Mouse (Mus musculus) megakaryocyte, embryonic 14.5 days (primary cell): ENCODE data around the gene Fnbp1.

ENCODE experiments used
- FLI1 ChIP-seq: IDR thresholded peaks from 2 replicates; pipeline ENCODE4 v1.6.1; 2012; ENCODE audit warnings: low read length, inconsistent platforms, mixed read lengths
- GATA1 ChIP-seq: IDR thresholded peaks from 3 replicates; pipeline ENCODE4 v1.6.1; 2012; ENCODE audit warnings: mixed read lengths, low read length, inconsistent platforms, borderline replicate concordance

DNA sequence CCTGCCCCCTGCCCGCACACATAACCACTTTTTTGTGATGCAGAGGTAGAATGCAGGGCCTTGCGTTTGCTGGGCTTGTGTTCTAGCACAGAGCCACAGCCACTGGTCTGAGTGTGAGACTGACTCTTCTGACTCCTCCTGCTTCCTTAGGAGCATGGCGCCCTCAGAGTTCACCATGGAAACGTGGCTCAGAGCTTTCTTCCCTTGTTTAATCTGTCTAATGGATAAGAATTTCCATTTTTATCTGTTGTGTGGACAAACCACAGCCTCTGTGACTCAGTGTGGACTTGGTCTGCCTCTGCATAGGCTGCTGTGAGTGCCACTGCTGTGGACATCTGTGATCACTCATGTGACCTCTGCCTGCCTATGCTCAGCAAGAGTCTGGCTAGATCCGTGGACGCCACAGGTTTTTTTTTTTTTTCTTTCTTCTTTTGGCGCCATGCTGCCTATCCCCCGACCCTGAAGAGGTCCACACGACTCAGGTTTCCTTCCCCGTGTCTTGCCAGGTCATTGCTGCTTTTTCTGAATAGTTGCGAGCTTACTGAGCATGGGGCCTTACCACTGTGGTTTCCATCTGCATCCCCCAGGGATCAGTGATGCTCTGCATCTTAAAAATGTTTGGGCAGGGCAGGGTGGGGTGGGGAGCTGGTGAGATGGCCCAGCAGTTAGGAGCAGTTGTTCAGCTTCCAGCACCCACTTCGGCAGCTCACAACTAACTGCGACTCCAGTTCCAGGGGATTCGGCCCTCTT is 128.3 kb downstream of the Fnbp1 start:
- no peak for TF ChIP-seq FLI1
- no peak for TF ChIP-seq GATA1
